Mouse (Mus musculus): Measurements from ENCODE around the gene Gm973. TPM values are rescaled to one million over a fixed set of nuclear protein-coding genes. Genes with fewer than 3 reads are reported as not detected.

Gene Gm973
- 0.22 and 0.46 TPM in 2 replicates for polyA plus RNA-seq (2012; rRNA removed)

DNA sequence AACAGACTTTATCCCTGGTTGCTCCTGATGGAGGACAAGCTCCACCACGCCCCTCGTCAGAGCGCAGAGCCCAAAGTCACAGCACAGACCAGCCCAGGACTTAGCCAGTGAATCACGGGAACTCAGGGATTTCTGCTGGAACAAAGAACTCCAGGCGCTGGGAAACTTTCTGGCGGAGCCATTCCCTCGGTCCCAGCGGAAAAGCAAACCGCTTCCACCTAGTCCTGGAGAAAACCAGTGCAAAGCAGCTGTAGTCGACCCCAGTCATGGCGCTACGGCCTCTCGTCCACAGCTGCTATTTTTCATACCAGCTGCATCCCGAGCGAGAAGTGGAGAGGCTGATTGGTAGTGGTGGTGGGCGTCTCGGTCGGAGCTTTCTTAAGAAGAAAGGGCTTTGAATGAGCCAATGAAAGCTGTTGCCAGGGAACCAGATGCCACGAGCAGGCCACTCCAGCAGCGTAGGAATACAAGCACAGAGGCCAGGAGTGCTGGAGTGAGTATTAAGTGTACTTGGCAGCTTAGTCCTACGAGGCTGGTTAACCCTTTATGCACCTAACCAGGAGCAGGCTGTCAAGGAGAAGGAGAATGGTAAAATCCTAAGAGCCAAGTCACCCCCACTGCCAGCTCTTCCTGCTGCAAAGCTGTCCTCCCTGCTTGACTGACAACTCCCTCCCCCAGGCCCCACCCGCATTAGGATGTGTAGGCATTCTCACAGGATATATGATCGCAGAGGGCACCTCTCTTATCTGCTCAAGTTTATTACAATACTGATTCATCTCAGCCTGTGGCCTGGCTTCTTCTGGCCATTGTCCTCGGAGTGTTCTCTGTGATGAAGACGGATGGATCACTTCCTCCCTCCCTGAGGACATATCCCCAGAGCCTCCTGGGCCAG lies at the start of gene Gm973:
TSS of gene Gm973 (plus strand) at position 239 of the 892 bp plus-strand sequence.
- Histone ChIP-seq H3K4me3 (ENCODE audit: insufficient read depth, low read depth, low read length) (peak within 1 kb of the TSS; percentile 5), H3K27me3 (replicated peaks; ENCODE audit: control insufficient read depth, insufficient read depth, low read length) (no peaks in the 10 kb centered on the region), H3K36me3 (ENCODE audit: control insufficient read depth, insufficient read depth, low read length) (no peaks in the 10 kb centered on the region), H3K27ac (ENCODE audit: insufficient read depth, low read depth, low read length) (no peak within 1 kb of the TSS), H3K4me1 (ENCODE audit: control insufficient read depth, insufficient read depth, low read length) (no peaks in the 10 kb centered on the region)
- no peak for TF ChIP-seq POLR2A (IDR thresholded peaks at IDR 0.05; ENCODE audit: low read depth, low read length)
- TF ChIP-seq CTCF (conservative IDR thresholded peaks at IDR 0.05; ENCODE audit: insufficient read depth, insufficient read length, low read depth, low read length) = no peak
- 20% methylated on average over 25 of the region's 25 CpGs for WGBS
- DNase-seq = peak; percentile 4

DNA sequence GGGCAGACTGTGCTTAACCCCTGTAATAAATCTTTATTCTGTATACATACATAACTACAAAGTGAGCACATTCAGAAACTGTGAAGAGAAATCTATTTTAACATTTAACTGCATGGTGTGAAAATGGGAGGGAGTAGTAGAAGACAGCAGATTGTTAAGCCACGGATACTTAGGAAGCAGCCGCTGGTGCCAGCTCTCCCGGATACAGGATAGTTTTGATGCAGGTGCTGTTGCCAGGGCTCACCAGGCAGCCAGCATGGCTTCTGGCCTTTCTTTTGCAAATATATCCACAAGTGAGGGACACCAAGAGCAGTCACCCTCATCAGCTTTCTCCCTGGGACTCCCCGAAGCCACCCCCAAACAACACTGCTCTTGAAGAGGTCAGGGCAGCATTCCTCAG lies 46.9 kb upstream of the Gm973 start:
- DNase-seq = no peak
- no peaks in the 10 kb centered on the region for H3K36me3 ChIP-seq (ENCODE audit: control insufficient read depth, insufficient read depth, low read length)
- no peak for TF ChIP-seq CTCF (conservative IDR thresholded peaks at IDR 0.05; ENCODE audit: insufficient read depth, insufficient read length, low read depth, low read length)
- TF ChIP-seq POLR2A (IDR thresholded peaks at IDR 0.05; ENCODE audit: low read depth, low read length) = no peak
- H3K4me3 ChIP-seq (ENCODE audit: insufficient read depth, low read depth, low read length) = no peak overlapping the region
- no peak overlapping the region for H3K27ac ChIP-seq (ENCODE audit: insufficient read depth, low read depth, low read length)
- H3K27me3 ChIP-seq (replicated peaks; ENCODE audit: control insufficient read depth, insufficient read depth, low read length) = no peaks in the 10 kb centered on the region
- H3K4me1 ChIP-seq (ENCODE audit: control insufficient read depth, insufficient read depth, low read length) = no peaks in the 10 kb centered on the region
- 71% methylated on average over 4 of the region's 4 CpGs for WGBS

DNA sequence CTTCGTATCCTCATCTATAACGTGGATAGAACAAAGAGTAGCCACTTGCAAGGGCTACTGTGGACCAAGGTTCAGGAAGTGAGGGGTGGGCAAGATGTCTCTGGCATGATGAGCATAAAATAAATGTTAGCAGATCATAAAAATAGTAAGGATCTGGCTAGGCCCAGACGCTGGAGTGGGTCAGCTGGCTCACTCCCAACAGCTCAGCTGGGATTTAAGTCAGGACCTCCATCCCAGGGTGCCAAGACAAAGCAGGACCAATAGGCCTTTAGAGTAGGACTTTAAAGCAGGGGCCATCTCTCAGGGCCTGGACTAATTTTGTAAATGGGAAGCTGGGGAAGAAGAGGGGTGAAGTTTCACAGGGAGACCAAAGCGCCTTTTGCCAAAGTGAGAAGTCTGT lies 45.3 kb upstream of the Gm973 start:
- no peaks in the 10 kb centered on the region for H3K27me3 ChIP-seq (replicated peaks; ENCODE audit: control insufficient read depth, insufficient read depth, low read length)
- WGBS = 77% methylated on average over 4 of the region's 4 CpGs
- H3K27ac ChIP-seq (ENCODE audit: insufficient read depth, low read depth, low read length) = no peak overlapping the region
- no peak for DNase-seq
- no peaks in the 10 kb centered on the region for H3K4me1 ChIP-seq (ENCODE audit: control insufficient read depth, insufficient read depth, low read length)
- no peak overlapping the region for H3K4me3 ChIP-seq (ENCODE audit: insufficient read depth, low read depth, low read length)
- no peaks in the 10 kb centered on the region for H3K36me3 ChIP-seq (ENCODE audit: control insufficient read depth, insufficient read depth, low read length)
- no peak for TF ChIP-seq CTCF (conservative IDR thresholded peaks at IDR 0.05; ENCODE audit: insufficient read depth, insufficient read length, low read depth, low read length)
- no peak for TF ChIP-seq POLR2A (IDR thresholded peaks at IDR 0.05; ENCODE audit: low read depth, low read length)

DNA sequence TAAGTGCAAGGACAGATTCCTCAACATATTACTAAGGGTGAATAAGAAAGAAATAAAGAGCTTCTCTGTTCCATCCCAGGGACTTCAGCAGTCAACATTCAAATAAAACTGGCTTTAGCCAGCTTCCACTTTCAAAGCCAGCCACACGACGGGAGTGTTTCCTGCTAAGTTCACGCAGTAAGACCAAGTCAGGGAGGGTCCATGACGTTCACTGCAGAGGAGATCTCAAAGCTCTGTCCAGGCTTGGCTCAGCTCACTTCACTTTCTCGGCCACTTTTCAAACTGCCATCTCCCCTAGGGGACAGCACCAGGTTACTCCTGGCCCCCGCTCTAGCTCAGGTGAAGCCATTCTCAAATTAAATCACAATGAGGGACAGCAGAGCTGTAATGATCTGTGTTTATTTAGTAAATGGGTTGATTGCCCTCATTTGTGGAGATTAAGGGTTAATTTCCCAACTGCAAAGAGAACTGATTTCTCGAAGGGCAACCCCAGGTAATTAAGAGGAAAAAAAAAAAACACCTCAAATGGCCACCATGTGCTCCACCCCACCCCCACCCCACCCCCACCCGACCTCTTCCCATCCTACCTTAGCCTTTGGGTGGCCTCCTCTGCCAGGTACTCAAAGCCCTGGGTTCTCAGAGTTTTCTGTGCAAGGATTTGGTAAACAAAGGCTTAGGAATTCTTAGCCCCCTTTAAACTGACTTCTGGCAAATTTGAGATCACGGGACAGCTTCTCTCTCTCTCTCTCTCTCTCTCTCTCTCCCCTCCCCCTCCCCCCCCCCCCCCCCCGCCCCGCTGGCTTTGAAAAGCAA lies 43.5 kb upstream of the Gm973 start:
- Histone ChIP-seq H3K4me3 (ENCODE audit: insufficient read depth, low read depth, low read length) (no peak overlapping the region), H3K27me3 (replicated peaks; ENCODE audit: control insufficient read depth, insufficient read depth, low read length) (no peaks in the 10 kb centered on the region), H3K36me3 (ENCODE audit: control insufficient read depth, insufficient read depth, low read length) (no peaks in the 10 kb centered on the region), H3K4me1 (ENCODE audit: control insufficient read depth, insufficient read depth, low read length) (no peaks in the 10 kb centered on the region), H3K27ac (ENCODE audit: insufficient read depth, low read depth, low read length) (no peak overlapping the region)
- 25% methylated on average over 11 of the region's 11 CpGs for WGBS
- no peak for DNase-seq
- TF ChIP-seq CTCF (conservative IDR thresholded peaks at IDR 0.05; ENCODE audit: insufficient read depth, insufficient read length, low read depth, low read length) (no peak), POLR2A (IDR thresholded peaks at IDR 0.05; ENCODE audit: low read depth, low read length) (no peak)

DNA sequence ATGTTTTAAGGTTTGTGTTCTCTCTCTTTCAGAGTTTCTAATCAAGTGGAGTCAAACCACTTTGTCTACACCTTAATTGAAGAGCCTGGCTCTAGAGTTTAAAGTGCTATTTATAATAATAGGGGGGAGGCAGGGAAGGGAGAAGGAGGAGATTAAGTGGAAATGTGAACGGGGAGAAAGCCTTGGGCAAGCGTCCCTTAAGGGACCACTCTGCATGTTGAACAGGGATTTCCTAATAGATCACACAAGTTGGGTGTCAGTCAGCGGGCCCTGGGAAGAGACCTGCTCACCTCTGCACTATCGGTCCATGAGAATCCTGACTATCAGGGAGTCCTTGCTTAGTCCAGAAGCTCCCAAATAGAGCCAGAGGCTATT lies 42.9 kb upstream of the Gm973 start:
- Histone ChIP-seq H3K36me3 (ENCODE audit: control insufficient read depth, insufficient read depth, low read length) (no peaks in the 10 kb centered on the region), H3K27ac (ENCODE audit: insufficient read depth, low read depth, low read length) (no peak overlapping the region), H3K27me3 (replicated peaks; ENCODE audit: control insufficient read depth, insufficient read depth, low read length) (no peaks in the 10 kb centered on the region), H3K4me3 (ENCODE audit: insufficient read depth, low read depth, low read length) (no peak overlapping the region), H3K4me1 (ENCODE audit: control insufficient read depth, insufficient read depth, low read length) (no peaks in the 10 kb centered on the region)
- WGBS = 53% methylated on average over 4 of the region's 4 CpGs
- no peak for DNase-seq
- TF ChIP-seq CTCF (conservative IDR thresholded peaks at IDR 0.05; ENCODE audit: insufficient read depth, insufficient read length, low read depth, low read length) (no peak), POLR2A (IDR thresholded peaks at IDR 0.05; ENCODE audit: low read depth, low read length) (no peak)

DNA sequence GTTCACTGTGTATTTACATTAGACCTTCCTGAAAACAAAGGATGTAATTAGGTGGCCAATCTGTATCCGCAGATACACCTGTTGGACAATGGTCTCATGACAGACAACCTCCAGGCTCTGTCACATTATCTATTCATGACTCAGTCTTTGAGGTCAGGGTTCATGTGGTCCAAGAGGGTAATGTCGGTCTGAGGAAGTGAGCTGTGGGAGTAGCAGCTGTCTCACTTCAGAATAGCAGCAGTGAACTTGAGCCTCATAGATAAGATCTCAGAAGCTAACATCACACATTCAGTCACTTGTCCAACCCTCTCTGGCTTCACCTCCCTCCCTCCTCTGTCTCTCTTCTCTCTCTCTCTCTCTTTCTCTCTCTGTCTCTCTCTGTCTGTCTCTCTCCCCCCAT lies 40.4 kb upstream of the Gm973 start:
- TF ChIP-seq POLR2A (IDR thresholded peaks at IDR 0.05; ENCODE audit: low read depth, low read length) (no peak), CTCF (conservative IDR thresholded peaks at IDR 0.05; ENCODE audit: insufficient read depth, insufficient read length, low read depth, low read length) (no peak)
- no peak overlapping the region for H3K27ac ChIP-seq (ENCODE audit: insufficient read depth, low read depth, low read length)
- H3K36me3 ChIP-seq (ENCODE audit: control insufficient read depth, insufficient read depth, low read length) = no peaks in the 10 kb centered on the region
- H3K4me3 ChIP-seq (ENCODE audit: insufficient read depth, low read depth, low read length) = no peak overlapping the region
- peak; percentile 34 for DNase-seq
- no peaks in the 10 kb centered on the region for H3K4me1 ChIP-seq (ENCODE audit: control insufficient read depth, insufficient read depth, low read length)
- no peaks in the 10 kb centered on the region for H3K27me3 ChIP-seq (replicated peaks; ENCODE audit: control insufficient read depth, insufficient read depth, low read length)
- WGBS = 43% methylated on average over 2 of the region's 2 CpGs

DNA sequence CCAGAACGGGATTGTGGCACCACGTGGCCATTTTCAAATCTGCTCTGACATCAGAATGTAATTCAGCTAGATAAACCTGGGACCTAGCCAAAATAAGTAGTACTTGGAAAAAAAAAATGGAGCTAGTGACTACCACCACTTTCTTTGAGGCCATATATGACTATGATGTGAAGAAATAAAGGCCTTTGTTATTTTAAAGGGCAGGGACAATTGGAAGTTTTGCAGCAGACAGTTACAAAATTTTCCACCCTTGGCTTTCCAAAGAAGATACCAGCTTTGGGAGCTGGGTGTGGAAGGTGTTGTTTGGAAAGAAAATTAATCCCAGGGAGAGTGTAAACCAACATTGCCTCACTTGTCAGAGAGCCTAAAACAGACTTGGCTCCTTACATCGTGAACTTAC lies 37.2 kb upstream of the Gm973 start:
- no peak for DNase-seq
- no peaks in the 10 kb centered on the region for H3K27me3 ChIP-seq (replicated peaks; ENCODE audit: control insufficient read depth, insufficient read depth, low read length)
- no peaks in the 10 kb centered on the region for H3K36me3 ChIP-seq (ENCODE audit: control insufficient read depth, insufficient read depth, low read length)
- 83% methylated on average over 3 of the region's 3 CpGs for WGBS
- no peak for TF ChIP-seq CTCF (conservative IDR thresholded peaks at IDR 0.05; ENCODE audit: insufficient read depth, insufficient read length, low read depth, low read length)
- TF ChIP-seq POLR2A (IDR thresholded peaks at IDR 0.05; ENCODE audit: low read depth, low read length) = no peak
- no peaks in the 10 kb centered on the region for H3K4me1 ChIP-seq (ENCODE audit: control insufficient read depth, insufficient read depth, low read length)
- no peak overlapping the region for H3K27ac ChIP-seq (ENCODE audit: insufficient read depth, low read depth, low read length)
- no peak overlapping the region for H3K4me3 ChIP-seq (ENCODE audit: insufficient read depth, low read depth, low read length)
